Mouse (Mus musculus): ENCODE measurements around the gene Galntl5. TPM values are rescaled to one million over a fixed set of nuclear protein-coding genes. Genes with fewer than 3 reads are reported as not detected.
A peak's percentile ranks its signal among the peaks of the same experiment; 100 is the strongest.
"Not testable (repeated sequence)": the region's sequence is repeated elsewhere in the genome, so short reads cannot be mapped to it uniquely, and the experiment has no call there.

The Galntl5 gene
- polyA plus RNA-seq, 1 experiment from 2014 or later, result not detected

DNA sequence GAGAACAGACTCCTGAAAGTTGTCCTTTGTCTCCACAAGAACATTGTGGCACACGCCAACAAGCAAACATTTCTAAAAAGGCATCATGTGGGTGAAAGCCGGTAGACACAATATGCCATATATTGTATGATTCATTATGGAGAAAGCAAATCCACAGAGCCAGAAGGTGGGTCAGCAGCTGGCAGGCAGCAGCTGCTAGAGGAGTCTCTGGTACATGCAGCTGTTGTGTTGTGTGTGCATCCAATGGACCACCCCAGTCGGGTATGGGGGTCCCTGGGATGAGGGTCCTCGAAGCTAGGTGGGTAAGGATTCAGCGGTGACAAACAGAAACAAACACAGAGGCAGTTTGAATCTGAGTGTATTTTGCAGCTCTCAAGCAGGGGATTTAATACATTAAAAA, 3.3 kb upstream of the Galntl5 start:
- not testable (repeated sequence) for H3K4me3 ChIP-seq (ENCODE audit: inconsistent target); H3K36me3 ChIP-seq (ENCODE audit: inconsistent target); H3K27ac ChIP-seq; H3K79me2 ChIP-seq (ENCODE audit: inconsistent target)
- WGBS (ENCODE audit: missing documents), result 95% methylated on average over 5 of the region's 5 CpGs

DNA sequence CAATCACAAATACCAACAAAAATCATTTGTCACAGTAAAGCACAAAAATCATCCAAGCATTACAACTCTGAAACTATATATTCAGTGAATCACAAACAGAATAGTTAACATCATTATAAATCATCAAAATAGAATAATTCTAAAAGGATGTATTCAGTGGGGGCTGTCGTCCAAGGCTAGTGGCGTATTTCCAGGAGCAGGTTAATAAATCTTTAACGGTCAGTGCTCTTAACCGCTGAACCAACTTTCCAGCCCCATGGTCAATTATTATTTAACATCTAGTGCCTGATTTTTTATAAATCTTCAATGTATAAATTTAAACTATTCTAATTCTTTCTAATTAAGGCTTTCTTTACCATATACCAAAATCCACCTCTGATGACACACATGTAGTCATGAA, 2.7 kb upstream of the Galntl5 start:
- not testable (repeated sequence) for H3K4me3 ChIP-seq (ENCODE audit: inconsistent target); H3K36me3 ChIP-seq (ENCODE audit: inconsistent target); H3K27ac ChIP-seq; H3K79me2 ChIP-seq (ENCODE audit: inconsistent target)
- 100% methylated on average over 4 of the region's 4 CpGs for WGBS (ENCODE audit: missing documents)

DNA sequence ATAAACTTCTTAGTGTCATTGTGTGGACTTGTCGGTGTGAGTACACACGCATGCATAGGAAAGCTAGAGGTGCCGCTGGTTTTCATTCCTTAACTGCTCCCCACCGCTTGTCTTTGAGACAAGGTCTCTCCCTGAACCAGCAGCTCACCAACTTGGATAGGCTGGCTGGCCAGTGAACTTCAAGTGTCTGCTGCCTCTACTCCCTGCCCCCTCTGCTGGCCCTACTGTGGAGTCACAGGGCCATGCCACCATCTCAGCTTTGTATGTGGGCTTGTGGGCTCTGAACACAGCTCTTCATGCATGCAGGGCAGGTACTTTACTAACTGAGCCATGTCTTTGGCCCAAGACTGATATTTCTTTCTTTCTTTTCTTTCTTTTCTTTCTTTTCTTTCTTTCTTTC, 2.0 kb upstream of the Galntl5 start:
- no peak overlapping the region for H3K4me3 ChIP-seq (ENCODE audit: inconsistent target)
- no peak overlapping the region for H3K27ac ChIP-seq
- no peaks in the 10 kb centered on the region for H3K79me2 ChIP-seq (ENCODE audit: inconsistent target)
- WGBS (ENCODE audit: missing documents), result 94% methylated on average over 4 of the region's 4 CpGs
- no peaks in the 10 kb centered on the region for H3K36me3 ChIP-seq (ENCODE audit: inconsistent target)

- 88% methylated on average over 3 of the region's 3 CpGs for WGBS (ENCODE audit: missing documents)
- Histone ChIP-seq H3K79me2 (ENCODE audit: inconsistent target) (no peaks in the 10 kb centered on the region), H3K4me3 (ENCODE audit: inconsistent target) (no peak overlapping the region), H3K27ac (no peak overlapping the region), H3K36me3 (ENCODE audit: inconsistent target) (no peaks in the 10 kb centered on the region)
Observed at GRCm38 (mm10) chr5:25179936-25180488, 1.2 kb upstream of the Galntl5 start.

- WGBS (ENCODE audit: missing documents), result 96% methylated on average over 4 of the region's 4 CpGs
- H3K27ac ChIP-seq, result no peak overlapping the region
- no peak overlapping the region for H3K4me3 ChIP-seq (ENCODE audit: inconsistent target)
- no peaks in the 10 kb centered on the region for H3K36me3 ChIP-seq (ENCODE audit: inconsistent target)
- H3K79me2 ChIP-seq (ENCODE audit: inconsistent target), result no peaks in the 10 kb centered on the region
Observed at GRCm38 (mm10) chr5:25183595-25183994, 2.3 kb downstream of the Galntl5 start.

DNA sequence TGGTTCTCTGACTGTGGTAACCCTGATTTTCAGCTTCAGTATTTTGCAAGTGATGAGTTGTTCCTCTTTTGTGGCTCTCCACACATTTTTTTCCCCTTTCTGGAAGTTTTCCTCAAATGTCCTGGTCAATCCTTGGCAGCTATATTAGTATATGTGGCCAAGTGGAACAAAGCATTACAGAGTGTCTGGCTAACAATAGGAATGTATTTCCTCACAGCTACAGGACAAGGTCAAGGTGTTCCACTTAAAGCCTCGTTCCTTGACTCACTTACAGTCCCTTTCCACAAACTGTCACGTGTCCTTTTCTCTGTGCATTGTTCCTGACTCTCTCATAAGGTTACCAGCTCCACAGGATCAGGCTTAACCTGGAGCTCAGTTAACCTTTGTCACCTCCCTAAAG, 3.3 kb downstream of the Galntl5 start:
- H3K27ac ChIP-seq, result no peak overlapping the region
- H3K36me3 ChIP-seq (ENCODE audit: inconsistent target), result no peaks in the 10 kb centered on the region
- no peaks in the 10 kb centered on the region for H3K79me2 ChIP-seq (ENCODE audit: inconsistent target)
- H3K4me3 ChIP-seq (ENCODE audit: inconsistent target), result no peak overlapping the region
- WGBS (ENCODE audit: missing documents), result 51% methylated on average over 2 of the region's 2 CpGs

DNA sequence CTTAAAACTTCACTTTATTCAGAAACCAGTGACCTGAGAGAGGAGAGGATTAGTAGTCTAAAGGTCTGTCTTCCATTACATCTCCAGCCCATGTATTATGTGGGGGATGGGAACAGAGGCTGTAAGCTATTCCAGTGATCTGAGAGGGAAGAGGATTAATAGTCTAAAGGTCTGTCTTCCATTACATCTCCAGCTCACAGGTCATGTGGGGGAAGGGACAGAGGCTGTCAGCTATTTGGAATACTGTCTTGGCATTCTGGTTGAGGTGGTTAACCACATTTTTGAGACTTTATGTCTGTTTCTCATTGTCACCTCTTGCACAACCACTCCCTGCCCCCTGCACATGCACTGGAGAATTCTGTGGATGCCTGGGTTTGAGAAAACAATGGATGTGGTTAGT, 6.5 kb downstream of the Galntl5 start:
- no peaks in the 10 kb centered on the region for H3K36me3 ChIP-seq (ENCODE audit: inconsistent target)
- no peak overlapping the region for H3K27ac ChIP-seq
- H3K79me2 ChIP-seq (ENCODE audit: inconsistent target), result no peaks in the 10 kb centered on the region
- H3K4me3 ChIP-seq (ENCODE audit: inconsistent target), result no peak overlapping the region

DNA sequence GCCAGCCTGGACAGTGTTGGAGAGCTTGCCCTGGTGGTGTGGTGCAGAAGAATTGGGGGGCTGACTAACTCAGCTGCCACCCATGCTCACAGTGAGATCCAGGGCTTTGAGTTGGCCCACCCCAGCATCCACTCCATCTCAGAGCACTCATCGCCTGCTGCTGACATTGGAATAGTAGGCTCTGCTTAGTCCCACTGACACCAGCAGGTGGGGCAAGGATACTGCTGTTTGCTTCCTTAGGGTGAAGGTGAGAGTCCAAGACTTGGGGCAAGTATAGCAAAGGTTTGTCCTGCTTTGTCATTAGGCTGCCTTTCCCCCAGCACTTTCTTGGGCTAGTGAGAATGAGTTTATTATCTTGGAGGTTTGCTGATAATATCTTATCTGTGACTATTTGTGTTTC, 7.5 kb downstream of the Galntl5 start:
- 86% methylated on average over 1 of the region's 1 CpGs for WGBS (ENCODE audit: missing documents)
- Histone ChIP-seq H3K27ac (no peak overlapping the region), H3K79me2 (ENCODE audit: inconsistent target) (no peaks in the 10 kb centered on the region), H3K4me3 (ENCODE audit: inconsistent target) (no peak overlapping the region), H3K36me3 (ENCODE audit: inconsistent target) (no peaks in the 10 kb centered on the region)

- Histone ChIP-seq H3K27ac (no peak overlapping the region), H3K79me2 (ENCODE audit: inconsistent target) (no peaks in the 10 kb centered on the region), H3K4me3 (ENCODE audit: inconsistent target) (no peak overlapping the region), H3K36me3 (ENCODE audit: inconsistent target) (no peaks in the 10 kb centered on the region)
- 89% methylated on average over 2 of the region's 2 CpGs for WGBS (ENCODE audit: missing documents)
Observed at GRCm38 (mm10) chr5:25190521-25190920, 9.3 kb downstream of the Galntl5 start.

- no peaks in the 10 kb centered on the region for H3K79me2 ChIP-seq (ENCODE audit: inconsistent target)
- H3K4me3 ChIP-seq (ENCODE audit: inconsistent target), result no peak overlapping the region
- H3K27ac ChIP-seq, result no peak overlapping the region
- H3K36me3 ChIP-seq (ENCODE audit: inconsistent target), result no peaks in the 10 kb centered on the region
- 70% methylated on average over 1 of the region's 1 CpGs for WGBS (ENCODE audit: missing documents)
Observed at GRCm38 (mm10) chr5:25211872-25212271, 30.6 kb downstream of the Galntl5 start.

- not testable (repeated sequence) for H3K79me2 ChIP-seq (ENCODE audit: inconsistent target); H3K4me3 ChIP-seq (ENCODE audit: inconsistent target); H3K27ac ChIP-seq; H3K36me3 ChIP-seq (ENCODE audit: inconsistent target)
Observed at GRCm38 (mm10) chr5:25213216-25213615, 32.0 kb downstream of the Galntl5 start.

DNA sequence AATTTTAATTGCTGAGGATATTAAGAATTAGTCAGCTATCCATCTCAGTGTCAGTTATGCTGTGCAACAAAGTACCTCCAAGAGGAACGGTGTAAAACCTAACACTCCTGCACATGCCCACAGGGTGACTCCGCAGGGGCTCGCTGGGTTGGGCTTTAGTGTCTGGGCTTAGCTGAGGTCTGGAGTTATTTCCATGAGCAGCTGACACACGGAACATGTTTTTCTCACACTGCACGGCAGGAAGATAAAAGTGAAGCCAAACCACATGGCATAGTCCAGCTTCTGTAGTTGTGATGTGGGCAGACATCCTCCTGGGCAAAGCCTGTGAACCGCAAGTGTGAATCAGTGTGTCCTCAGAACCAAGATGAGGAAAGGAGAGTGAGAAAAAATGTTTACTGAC, 33.7 kb downstream of the Galntl5 start:
- no peak overlapping the region for H3K27ac ChIP-seq
- H3K4me3 ChIP-seq (ENCODE audit: inconsistent target), result no peak overlapping the region
- 71% methylated on average over 6 of the region's 6 CpGs for WGBS (ENCODE audit: missing documents)
- H3K36me3 ChIP-seq (ENCODE audit: inconsistent target), result no peaks in the 10 kb centered on the region
- H3K79me2 ChIP-seq (ENCODE audit: inconsistent target), result no peaks in the 10 kb centered on the region

DNA sequence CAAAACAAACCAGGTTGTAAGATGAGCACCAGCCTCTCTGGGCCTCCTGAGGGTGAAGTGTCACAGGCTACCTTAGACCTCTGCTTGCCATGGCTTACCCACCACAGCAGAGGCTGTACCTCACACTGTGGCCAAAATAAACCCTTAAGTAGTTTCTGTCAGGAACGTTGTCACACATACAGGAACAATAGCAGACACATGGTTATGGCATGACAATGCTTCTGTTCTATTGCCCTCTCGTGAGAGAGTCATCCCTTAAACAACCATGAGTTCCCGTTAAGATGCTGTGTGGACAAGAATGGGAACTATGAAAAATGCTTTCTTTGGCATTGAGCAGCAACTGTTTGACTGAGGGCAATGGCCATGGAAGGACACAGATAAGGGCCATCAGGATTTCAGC, 40.3 kb downstream of the Galntl5 start, which contains the start of gene Galnt11:
Galnt11 (plus strand) TSS at position 301 of the 400 bp plus-strand sequence.
- Histone ChIP-seq H3K79me2 (ENCODE audit: inconsistent target) (peaks cover 32% of the 10 kb centered on the region), H3K27ac (no peak within 1 kb of the TSS), H3K4me3 (ENCODE audit: inconsistent target) (no peak within 1 kb of the TSS), H3K36me3 (ENCODE audit: inconsistent target) (no peaks in the 10 kb centered on the region)
- WGBS (ENCODE audit: missing documents), result 86% methylated on average over 3 of the region's 3 CpGs

DNA sequence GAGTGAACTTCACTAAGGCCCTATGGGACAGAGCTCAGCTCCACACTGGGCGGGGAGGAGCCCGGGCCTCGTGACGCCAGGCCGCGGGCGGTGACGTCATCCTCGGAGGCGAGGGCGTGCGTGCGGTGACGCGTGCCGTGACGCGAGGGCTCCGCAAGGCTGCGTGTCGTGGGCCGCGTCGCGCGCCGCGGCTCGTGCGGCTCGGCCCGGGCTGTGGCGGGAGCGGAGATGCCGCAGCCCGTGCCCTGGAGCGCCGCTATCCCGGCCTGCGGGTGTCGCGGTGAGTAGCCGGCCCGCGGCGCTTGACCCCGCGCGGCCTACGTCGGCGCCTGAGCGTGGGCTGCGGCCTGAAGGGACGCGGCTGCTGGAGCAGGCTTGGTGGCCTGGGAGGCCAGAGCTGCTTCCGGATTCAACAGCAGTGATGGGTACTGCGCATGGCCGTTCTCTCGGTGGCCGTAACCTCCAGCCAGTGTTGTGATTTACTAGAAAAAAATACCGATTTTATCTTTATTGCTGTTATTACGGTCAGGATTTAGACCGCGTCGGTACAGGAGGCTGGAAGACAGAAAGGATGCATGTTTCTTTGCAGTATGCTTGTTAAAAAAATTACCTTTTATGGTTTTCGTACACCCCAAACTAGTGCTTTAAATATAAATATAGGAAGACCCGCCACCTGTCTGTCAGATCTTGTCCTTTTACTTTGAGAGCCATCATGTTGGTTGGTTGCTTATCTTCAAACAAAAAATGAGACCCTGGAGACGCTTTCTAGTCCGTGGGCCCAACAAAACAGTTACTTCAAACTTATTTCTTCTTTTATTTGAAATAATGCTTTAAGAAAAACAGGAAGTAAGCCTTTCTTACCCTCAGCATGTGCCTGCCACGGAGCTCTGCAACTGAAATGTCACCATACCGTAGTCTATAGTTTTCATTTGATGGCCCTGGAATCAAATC, 41.8 kb downstream of the Galntl5 start, which contains the start of gene E130116L18Rik:
E130116L18Rik (minus strand) TSS at position 402 of the 951 bp plus-strand sequence.
- peak within 1 kb of the TSS; percentile 54 for H3K27ac ChIP-seq
- peaks cover 46% of the 10 kb centered on the region for H3K79me2 ChIP-seq (ENCODE audit: inconsistent target)
- peak within 1 kb of the TSS; percentile 63 for H3K4me3 ChIP-seq (ENCODE audit: inconsistent target)
- H3K36me3 ChIP-seq (ENCODE audit: inconsistent target), result no peaks in the 10 kb centered on the region
- WGBS (ENCODE audit: missing documents), result under 1% methylated on average over 71 of the region's 72 CpGs

- not testable (repeated sequence) for H3K36me3 ChIP-seq (ENCODE audit: inconsistent target); H3K4me3 ChIP-seq (ENCODE audit: inconsistent target); H3K27ac ChIP-seq
- H3K79me2 ChIP-seq (ENCODE audit: inconsistent target), result peaks cover 60% of the 10 kb centered on the region
- WGBS (ENCODE audit: missing documents), result 100% methylated on average over 1 of the region's 1 CpGs
Observed at GRCm38 (mm10) chr5:25224377-25224776, 43.1 kb downstream of the Galntl5 start.
